Mouse (Mus musculus) forebrain, embryonic 16.5 days (tissue): ENCODE measurements at regions not wholly inside any gene's neighbourhood (a gene's known extent, or its start where the extent isn't known, plus 50 kb on each side); places are given as distances from the start of the nearest gene placed in this dataset.

Experiments used
- ATAC-seq: fragments of 200-750 bp; cut with Nextera tagmentation; 2 replicates; pipeline ENCODE4 v1.8.0; 2017; ENCODE audit warnings: mild to moderate bottlenecking, moderate library complexity
- H3K27ac ChIP-seq: fragments of 300-500 bp; sonication (generic); 2 replicates; pipeline ENCODE4 v1.5.1; 2014; ENCODE audit warnings: low read length, control low read depth
- H3K27me3 ChIP-seq: fragments of 300-500 bp; sonication (generic); replicated peaks from 2 replicates; pipeline ENCODE4 v1.6.1; 2014; ENCODE audit warnings: low read length; ENCODE audit not compliant: control insufficient read depth, insufficient read depth
- H3K36me3 ChIP-seq: fragments of 300-500 bp; sonication (generic); 2 replicates; pipeline ENCODE4 v1.6.1; 2014; ENCODE audit not compliant: control insufficient read depth, insufficient read depth
- H3K4me1 ChIP-seq: fragments of 300-500 bp; sonication (generic); replicated peaks from 2 replicates; pipeline ENCODE4 v1.6.1; 2014; ENCODE audit warnings: low read length; ENCODE audit not compliant: control insufficient read depth, insufficient read depth
- H3K4me2 ChIP-seq: fragments of 300-500 bp; sonication (generic); 2 replicates; pipeline ENCODE4 v1.6.1; 2014; ENCODE audit warnings: mild to moderate bottlenecking, low read length, control low read depth
- H3K4me3 ChIP-seq: fragments of 300-500 bp; sonication (generic); replicated peaks from 2 replicates; pipeline ENCODE4 v1.5.1; 2014; ENCODE audit warnings: mild to moderate bottlenecking, low read length, control low read depth
- H3K9ac ChIP-seq: fragments of 300-500 bp; sonication (generic); replicated peaks from 2 replicates; pipeline ENCODE4 v1.6.1; 2014; ENCODE audit warnings: low read depth, low read length, control low read depth
- H3K9me3 ChIP-seq: fragments of 300-500 bp; sonication (generic); 2 replicates; pipeline ENCODE4 v1.6.1; 2016; ENCODE audit warnings: low read length; ENCODE audit not compliant: control insufficient read depth
- WGBS: fragments of 180-500 bp; shearing (Covaris S2); extraction: QIAGEN DNeasy Blood & Tissue Kit; methylation state at CpG from one replicate; pipeline ENCODE4 v1.1.7; 2014; 5-methylcytosine and 5-hydroxymethylcytosine counted together

DNA sequence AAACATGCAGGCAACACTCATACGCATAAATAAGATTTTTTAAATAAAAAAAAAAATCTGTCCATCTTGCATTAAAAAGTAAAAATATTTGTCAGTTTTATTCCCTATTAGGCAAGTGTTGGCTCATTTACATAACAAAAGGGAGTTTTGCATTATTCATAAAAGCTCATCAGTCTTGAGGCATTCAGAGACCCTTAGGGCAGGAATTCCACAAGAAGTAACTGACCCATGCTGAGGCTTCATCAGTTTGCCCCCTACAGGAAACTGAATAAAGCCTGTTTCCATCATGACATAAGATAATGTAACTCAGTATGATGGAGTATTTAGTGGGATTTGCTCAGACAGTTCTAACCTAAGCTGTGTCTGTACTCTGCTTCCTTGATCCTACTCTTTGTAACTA lies 81.2 kb upstream of the Mms22l start:
- no peak overlapping the region for H3K9ac ChIP-seq
- H3K4me3 ChIP-seq, result no peak overlapping the region
- no peaks in the 10 kb centered on the region for H3K36me3 ChIP-seq
- no peak overlapping the region for H3K27ac ChIP-seq
- ATAC-seq, result no peak
- no peaks in the 10 kb centered on the region for H3K9me3 ChIP-seq
- WGBS, result 86% methylated on average over 1 of the region's 1 CpGs
- no peak overlapping the region for H3K4me2 ChIP-seq
- H3K4me1 ChIP-seq, result no peaks in the 10 kb centered on the region
- no peaks in the 10 kb centered on the region for H3K27me3 ChIP-seq

DNA sequence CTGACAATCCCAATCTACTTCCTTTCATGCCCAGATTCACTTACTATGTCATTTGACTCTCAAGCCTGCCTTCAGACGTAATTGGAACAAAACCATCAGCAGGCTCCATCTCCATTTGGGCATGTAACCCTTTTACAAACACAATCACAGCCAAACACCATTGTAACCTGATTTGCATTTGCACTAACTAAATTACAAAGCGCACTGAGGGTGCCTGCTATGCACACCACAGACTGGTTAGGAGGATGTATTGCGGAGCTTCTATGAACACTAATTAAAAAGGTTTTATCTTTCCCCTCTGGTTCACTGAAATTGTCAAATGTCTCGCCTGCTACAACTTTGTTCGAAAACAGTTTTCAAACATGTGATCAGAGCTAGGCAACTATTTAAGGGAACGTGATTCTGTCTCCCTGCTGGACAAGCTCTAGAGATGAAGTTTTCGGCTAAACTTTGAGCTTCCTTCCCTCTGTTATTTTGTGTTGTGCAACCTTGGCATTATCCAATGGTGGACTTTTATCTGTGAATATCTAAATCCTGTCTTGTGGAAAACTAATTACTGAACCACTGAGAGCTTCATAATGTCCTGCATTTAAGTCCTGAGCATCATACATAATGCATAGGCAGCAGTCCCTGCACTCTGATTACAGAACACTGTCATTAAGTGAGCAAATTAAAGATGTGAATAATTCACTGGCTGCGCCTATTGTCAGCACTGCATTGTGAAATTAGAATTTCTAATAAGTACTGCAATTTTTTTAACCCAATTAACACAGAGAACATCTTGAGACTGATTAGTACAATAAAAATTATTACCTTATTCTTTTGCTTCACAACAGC lies 66.9 kb upstream of the Mms22l start:
- 5% methylated on average over 8 of the region's 8 CpGs for WGBS
- ATAC-seq, result peak; percentile 94

DNA sequence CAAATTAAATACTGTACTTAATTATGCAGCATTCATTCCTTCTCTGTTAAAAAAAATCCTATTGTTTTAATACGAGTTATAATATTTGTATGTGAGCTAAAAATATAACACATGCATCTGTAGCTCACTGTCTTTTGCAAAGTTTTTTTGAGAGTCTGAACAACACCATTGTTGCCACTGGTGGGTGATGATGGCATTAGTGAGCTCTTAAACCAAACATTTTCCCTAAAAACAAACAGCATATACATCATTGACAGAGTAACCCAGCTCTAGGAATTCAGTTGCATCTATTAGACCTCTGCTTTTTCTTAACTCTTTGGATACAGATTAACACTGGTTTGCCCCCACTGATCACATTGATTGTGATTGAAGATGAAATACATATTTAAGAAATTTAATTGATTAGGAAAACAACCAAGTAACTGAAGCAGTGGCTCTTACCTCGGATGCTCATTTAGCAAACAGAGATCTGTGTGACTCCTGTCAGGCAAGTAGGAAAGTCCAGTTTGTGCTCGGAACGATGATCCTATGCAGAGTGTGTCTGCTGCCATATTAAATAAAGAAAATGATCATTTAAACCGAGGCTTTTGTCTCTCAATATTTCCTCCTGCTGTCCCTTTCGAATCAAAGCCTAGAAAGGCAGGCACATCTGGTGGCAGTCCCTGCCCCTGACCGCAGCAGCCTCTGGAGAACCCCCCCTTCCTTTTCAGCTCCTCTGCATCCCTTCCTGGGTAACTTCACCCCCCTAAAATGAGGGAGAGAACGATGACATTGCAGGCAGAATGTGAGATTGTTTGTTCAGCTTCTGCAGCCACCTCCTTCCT lies 66.1 kb upstream of the Mms22l start:
- Histone ChIP-seq H3K27ac (peak overlapping the region; percentile 84), H3K4me2 (peak overlapping the region; percentile 56), H3K27me3 (no peaks in the 10 kb centered on the region), H3K4me1 (peaks cover 9% of the 10 kb centered on the region), H3K4me3 (peak overlapping the region; percentile 44), H3K9me3 (no peaks in the 10 kb centered on the region), H3K9ac (peak overlapping the region; percentile 58), H3K36me3 (no peaks in the 10 kb centered on the region)
- WGBS, result 5% methylated on average over 8 of the region's 8 CpGs
- peak; percentile 37 for ATAC-seq

More for the DNA sequence above, 66.9 kb upstream of the Mms22l start:
- peak overlapping the region; percentile 37 for H3K4me2 ChIP-seq
- H3K36me3 ChIP-seq, result no peaks in the 10 kb centered on the region
- peaks cover 9% of the 10 kb centered on the region for H3K4me1 ChIP-seq
- no peak overlapping the region for H3K9ac ChIP-seq
- H3K4me3 ChIP-seq, result peak overlapping the region; percentile 36
- no peaks in the 10 kb centered on the region for H3K27me3 ChIP-seq
- peak overlapping the region; percentile 73 for H3K27ac ChIP-seq
- H3K9me3 ChIP-seq, result peaks cover 4% of the 10 kb centered on the region; the same call in 1 of the 2 replicates

DNA sequence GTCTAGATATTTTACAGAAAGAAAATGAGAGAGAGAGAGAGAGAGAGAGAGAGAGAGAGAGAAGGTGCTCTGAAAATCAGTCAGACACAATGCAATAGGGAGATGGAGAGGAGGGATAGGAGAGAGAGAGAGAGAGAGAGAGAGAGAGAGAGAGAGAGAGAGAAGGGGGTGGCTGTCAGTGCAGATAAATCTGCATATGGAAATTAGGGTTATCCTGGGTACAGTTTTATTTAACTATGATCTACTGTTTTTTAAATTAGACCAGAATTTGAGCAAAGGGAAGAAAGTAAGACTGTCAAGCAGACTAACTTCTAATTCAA lies 65.5 kb upstream of the Mms22l start:
- peak; percentile 19; the same call in 1 of the 2 replicates for ATAC-seq
- H3K27ac ChIP-seq, result peak overlapping the region; percentile 84
- no peaks in the 10 kb centered on the region for H3K27me3 ChIP-seq
- peaks cover 9% of the 10 kb centered on the region for H3K4me1 ChIP-seq
- no peaks in the 10 kb centered on the region for H3K36me3 ChIP-seq
- no peaks in the 10 kb centered on the region for H3K9me3 ChIP-seq
- peak overlapping the region; percentile 58 for H3K9ac ChIP-seq
- peak overlapping the region; percentile 44 for H3K4me3 ChIP-seq
- peak overlapping the region; percentile 56 for H3K4me2 ChIP-seq

DNA sequence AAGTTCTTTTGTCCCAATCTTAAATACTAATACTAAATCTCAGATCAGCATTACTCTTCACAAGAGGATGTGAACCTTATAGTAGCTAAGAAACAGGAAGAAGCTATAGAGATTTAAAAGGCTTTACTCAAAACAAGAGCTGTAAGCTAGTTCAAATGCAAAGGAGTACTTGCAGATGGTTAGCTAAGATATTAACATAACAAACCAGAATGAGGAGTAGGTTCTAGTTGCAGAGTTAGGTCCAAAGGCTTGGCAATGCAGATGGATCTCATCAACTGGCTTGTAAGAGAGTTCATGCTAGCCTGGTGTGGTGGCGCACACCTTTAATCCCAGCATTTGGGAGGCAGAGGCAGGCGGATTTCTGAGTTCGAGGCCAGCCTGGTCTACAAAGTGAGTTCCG lies 59.0 kb upstream of the Mms22l start:
- 97% methylated on average over 4 of the region's 4 CpGs for WGBS
- no peaks in the 10 kb centered on the region for H3K9me3 ChIP-seq

More for the DNA sequence above, 59.0 kb upstream of the Mms22l start:
- no peaks in the 10 kb centered on the region for H3K4me1 ChIP-seq
- no peak overlapping the region for H3K4me2 ChIP-seq
- H3K4me3 ChIP-seq, result no peak overlapping the region
- ATAC-seq, result no peak
- no peaks in the 10 kb centered on the region for H3K27me3 ChIP-seq
- no peaks in the 10 kb centered on the region for H3K36me3 ChIP-seq
- H3K27ac ChIP-seq, result no peak overlapping the region
- no peak overlapping the region for H3K9ac ChIP-seq
